Mouse (Mus musculus) heart, adult 9 months (tissue): ENCODE data around the gene Wfdc21.

Source experiments
- DNase-seq, 2 experiments: peaks; one replicate each; pipeline ENCODE4 v3.0.0; 2022; ENCODE audit warnings: low spot score in 2 of 2

The Wfdc21 gene

DNA sequence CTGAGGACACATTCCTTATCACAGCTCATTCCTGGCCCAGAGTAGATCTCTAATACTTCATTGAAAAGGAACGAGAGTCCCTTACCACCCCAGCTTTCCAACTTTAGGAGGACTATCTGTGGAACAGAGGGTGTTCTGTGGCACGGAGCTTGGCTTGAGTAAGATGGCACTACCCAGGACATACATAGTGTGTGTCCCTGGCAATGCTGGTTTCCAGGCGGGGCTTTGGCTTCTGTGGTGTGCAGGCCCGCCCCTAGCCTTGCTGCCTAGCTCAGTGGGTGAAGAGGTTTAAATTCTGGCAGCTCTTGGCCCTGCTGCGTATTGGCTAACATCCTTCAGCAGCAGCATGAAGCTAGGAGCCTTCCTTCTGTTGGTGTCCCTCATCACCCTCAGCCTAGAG, at the start of gene Wfdc21:
Gene Wfdc21 (plus strand): TSS at position 260 of the 400 bp plus-strand sequence.
- no peak for DNase-seq

DNA sequence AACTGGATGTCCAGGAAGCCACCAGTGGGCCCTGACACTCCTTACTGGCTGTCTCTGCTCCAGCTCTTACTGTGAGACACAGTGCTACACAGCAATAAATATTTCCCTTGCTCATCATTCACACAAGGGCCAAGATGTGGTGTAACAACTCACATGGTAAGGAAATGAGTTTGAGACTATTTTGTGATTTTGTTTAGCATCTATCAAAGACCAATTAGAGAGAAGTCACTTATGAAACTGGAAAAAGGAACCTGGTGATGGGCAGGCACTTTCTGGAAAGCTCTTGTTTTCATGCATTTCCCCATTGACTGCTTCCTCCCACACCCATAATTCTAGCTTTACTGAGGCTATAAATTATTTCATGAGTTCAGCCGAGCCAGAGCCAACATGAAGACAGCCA, 43.0 kb upstream of the Wfdc21 start, which contains the start of gene Wfdc17:
Gene Wfdc17 (plus strand): TSS at position 287 of the 400 bp plus-strand sequence.
- peak in 1 of 2 experiments; percentile 6 for DNase-seq

DNA sequence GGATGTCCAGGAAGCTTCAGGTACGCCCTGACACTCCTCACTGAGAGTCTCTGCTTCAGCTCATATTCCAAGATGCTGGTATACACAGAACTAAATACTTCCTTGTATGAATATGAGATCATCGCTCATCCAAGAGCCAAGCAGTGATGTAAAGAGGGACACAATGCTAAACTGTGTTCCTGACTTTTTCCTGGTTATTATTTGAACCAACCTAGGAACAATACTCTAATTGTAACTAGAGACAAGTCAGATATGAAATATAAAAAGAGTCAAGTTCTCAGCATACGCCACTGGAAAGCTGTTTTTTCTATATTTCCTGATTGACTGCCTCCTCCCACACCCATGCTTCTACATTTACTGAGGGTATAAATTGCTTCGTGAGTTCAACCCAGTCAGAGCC, 38.0 kb upstream of the Wfdc21 start, which contains the start of gene Wfdc18:
Gene Wfdc18 (plus strand): TSS at position 301 of the 400 bp plus-strand sequence.
- no peak for DNase-seq

DNA sequence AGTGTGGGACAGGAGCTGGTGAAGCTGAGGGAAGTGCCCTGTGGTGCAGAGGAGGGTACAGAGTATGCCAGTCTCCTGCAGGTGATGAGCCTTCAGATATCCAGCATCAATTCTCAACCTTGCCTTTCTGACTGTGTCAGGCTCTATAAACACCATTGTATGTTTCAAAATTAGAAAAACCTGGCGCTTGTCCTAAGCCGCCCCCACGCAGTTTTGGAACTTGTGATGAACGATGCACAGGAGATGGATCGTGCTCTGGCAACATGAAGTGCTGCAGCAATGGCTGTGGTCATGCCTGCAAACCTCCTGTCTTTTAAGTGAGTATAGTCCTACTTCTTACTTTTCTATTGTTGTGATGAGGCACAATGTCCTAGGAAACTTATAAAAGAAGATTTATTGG, 37.1 kb upstream of the Wfdc21 start:
- no peak for DNase-seq

DNA sequence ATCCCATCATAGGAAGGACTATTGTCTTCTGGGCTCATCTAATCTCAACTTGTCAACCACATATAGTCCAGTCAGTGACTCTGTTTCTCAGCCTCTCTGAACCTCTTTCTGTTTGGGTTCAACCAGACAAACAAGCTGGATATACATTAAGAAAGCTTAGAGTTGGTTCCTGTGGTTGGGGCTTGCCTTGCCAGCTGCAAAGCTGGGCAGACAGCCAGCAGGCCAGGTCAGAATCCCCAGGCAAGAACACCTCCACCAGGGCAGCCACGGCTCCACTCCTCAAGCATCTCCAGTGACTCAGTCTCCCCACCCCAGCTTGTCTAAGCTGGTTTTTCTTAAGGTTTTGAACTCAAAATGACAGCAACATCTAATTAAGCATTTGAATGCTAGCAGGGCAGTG, 34.1 kb upstream of the Wfdc21 start:
- no peak for DNase-seq

DNA sequence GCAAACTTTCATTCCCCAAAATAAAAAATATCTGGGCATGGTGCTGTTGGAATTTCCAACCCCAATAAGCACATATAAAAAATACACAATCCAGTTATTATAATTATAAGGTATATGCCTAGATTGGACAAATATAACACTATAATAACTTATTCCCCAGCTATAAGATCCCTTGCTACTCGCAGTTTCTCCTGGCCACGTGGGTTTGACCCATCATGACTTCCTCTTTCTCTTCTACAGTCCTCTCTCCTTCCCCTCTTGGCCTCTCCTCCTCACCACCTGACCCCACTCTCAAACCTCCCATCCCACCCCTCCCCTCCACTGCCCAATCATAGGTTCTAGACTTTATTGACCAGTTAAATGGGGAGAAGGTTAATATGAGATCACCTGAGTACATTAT, 32.8 kb upstream of the Wfdc21 start:
- no peak for DNase-seq

DNA sequence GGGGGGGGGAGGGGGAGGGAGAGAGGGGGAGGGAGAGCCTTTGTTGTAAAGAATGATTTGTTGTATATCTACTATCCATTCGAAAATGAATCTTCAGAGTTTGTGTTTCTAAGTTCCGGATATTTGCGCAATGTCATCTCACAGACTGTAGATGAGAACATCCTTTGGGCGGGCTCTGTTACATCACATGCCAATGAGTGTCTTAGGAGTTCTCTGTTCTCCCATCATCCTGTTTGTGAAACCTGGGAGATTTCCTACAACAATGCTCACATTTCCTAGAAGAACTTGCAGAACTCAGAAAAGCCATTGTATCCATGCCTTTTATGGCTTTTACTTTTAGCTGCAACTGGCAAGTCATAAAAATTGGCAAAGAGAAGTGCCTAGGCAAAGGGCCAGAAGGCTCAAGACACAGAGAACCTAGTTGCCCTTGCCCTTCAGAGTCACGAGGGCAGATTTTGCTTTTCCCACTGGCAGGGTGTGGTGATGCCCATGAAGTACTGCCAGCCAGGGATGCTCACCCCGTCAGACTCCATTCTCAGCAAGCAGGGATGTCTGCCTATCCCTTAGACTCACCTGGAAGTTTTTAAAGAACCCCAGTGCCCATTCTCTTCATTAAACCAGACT, 29.6 kb upstream of the Wfdc21 start:
- DNase-seq, result no peak

DNA sequence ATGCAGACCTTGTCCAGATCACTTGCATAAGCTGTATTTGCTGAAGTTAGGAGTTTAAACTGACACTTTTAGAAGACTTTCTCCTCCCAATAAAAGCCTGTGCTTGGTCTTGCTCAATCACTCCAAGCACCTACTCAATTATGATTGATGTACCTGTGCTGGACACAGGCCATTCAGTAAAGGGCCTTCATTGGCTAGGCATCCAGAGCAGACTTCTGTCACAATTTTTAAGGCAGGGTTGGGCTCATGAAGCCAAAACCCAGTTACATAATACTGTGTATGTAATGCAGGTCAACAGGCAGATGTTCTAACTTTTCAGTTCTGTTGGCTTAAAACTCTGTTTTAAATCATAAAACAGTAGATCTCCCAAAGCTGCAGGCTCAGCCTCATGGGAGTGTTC, 26.0 kb upstream of the Wfdc21 start:
- DNase-seq, result no peak

DNA sequence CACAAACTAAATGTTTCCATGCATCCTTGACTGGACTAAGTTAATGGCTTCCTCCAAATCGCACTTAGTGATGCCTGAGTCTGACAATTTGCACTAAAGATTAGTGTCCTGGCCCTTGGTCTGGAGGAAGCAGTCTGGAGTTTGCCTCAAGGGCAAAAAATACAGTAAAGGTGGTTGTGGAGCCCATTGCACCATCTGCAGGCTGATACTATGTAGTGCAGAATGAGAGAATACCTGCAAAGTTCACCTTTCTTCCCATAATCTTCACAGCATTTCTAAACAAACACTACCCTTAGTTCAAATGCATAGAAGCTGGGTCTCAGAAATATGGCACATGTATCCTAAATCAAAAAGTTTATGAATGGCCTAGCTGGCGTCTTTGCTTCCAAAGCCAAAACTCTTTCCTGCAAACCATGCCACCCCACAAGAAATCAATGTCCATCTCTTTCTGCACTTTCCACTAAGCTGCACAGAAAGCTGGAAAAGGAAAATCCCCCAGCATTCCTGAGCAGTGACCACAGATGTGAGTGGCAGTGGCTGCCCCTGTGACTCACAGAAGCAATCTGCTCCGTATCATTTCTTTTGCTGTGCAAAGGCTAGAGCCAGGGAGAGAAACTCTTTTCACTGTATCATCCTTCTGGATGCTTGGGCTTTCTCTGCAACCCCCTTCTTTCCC, 17.8 kb upstream of the Wfdc21 start:
- no peak for DNase-seq

DNA sequence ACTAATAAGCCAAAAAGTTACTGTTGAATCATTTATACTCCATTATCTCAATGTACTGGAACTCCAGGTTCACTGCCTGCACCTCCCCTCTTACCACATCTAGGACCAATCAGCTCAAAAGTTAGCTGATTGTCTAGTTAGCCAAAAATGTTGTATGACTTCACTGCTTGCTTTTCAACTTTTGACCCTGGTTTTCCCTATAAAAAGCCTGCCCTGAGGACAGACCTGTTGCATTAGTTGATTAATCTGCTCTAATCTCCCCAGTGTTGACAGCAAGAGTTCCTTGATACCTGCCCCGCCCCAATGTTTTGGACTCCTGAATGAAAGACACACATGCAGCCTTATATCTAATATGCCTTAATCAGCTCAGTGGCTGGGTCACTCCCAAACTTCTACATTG, 15.6 kb upstream of the Wfdc21 start:
- no peak for DNase-seq

DNA sequence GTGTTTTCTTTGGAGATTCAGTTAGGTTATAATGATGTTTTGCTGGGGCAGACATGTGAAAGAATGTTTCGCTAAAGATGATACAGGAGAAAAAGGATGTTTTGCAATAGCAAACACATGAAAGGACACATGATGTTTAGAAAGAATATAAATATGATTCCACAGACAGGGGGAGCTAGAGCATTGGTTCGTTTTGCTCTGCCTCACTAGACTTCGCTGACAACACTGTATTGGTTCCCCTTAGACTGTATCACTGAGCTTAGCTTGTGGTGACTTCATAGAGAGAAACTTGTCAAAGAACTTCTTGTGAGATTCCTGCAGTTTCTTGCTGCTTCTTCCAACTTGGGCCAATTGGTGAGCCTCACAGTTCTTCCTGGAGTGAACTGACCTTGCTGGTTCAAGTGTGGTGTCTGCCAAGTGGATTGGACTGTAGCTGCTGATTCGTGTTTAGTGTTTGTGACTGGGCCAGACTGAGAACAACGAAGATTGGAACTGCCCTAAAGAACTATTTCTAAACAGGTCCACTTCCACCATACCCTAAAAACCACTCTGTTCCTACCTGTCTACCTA, 13.6 kb upstream of the Wfdc21 start:
- no peak for DNase-seq

DNA sequence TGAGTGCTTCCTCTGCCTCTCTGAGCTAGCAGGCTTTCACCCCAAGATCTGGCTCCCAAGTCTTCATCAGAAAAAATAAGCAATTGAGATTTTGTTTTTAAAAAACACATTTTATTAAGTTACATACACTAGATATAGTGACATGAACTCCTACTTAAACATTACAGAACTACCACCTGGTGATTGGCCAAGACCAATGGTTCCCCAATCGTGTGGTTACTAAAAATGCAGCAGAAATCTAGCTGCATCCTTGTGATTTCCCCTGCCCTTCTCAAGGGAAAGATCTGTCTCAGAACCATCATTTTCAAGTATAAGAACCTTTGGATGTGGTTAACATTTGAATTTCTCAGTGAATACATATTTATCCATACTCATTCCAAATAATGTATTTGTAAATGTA, 12.5 kb upstream of the Wfdc21 start:
- DNase-seq, result no peak

DNA sequence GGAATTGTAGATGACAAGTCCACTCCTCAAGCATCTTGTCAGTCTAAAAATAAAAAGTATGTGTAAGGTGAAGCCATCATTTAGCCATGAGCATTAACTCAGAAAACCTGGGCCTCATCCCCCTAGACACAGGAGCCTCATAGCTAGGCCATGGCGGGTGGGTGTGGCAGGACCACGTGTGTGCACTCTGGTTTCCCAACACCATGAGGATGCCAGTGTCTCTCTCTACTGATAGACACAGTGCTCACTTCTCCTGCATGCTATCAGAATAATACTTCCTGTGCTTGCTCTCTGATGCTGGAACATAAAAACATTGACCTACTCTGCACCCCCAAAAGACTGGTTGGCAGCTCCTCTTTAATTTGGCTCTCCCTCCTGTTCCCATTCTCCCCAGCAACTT, 10.9 kb upstream of the Wfdc21 start:
- DNase-seq, result no peak

DNA sequence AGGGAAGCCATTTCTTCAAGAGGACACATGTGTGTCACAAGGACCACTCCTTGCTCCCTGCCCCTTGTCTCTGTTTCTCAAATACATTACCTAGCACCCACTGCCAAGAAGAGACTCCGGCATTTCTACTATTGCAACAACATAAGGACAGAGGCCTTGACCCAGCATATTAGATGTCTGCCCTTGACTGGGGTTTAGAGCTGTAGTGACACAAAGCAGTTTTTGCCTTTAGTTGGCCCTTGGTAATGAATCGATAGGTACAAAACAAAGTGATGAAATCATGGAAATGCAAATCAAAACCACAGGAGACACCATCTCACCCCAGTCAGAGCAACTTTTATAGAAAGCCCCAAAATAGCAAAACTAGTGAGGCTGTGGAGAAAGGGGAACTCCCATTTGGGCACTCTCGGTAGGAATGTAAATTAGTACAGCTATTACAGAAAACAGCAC, 9.6 kb upstream of the Wfdc21 start:
- peak in 1 of 2 experiments; percentile 30 for DNase-seq

DNA sequence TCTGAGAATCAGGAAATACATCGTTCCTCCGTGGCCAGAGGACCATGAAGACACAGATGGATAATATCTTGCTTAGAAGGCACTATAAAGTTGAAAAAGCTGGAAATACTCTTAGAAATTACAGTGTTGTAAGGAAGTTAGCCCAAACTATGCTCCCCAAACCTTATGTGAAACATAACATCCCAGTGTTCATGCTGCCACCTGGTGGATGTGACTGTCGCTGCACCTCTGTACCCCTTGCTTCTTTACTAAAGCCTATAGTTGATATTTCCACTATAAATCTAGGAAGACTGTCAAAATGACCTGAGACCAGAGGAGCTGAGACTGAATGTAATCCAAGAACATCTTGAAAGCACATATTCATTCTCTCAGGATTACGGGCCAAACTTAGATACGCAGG, 7.5 kb upstream of the Wfdc21 start:
- DNase-seq, result peak; percentile 38 to 62

DNA sequence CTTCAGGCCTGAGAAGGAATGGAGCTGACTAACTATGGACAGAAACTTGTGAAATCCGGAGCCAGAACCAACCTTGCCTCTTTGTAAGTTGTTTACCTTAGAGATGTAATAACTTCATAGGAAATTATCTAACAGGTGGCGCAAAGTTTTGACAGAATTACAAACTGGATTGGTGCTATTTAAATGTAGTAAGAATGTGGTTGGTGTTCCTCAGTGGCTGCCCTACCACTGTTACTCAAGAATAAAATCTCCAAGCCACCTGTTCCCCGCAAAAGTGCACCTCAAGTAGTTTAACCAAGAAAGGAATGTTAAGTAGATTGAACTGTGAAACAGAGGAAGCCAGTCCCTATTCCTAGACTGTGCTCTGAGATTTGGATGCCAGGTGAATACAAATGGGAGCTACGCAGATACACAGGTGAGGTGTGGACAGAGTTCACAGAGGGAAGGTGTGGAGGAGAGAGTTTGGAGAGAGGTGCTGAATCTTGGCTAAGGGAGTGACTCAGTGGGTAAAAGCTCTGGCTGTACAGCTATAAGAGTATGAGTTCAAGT, 6.2 kb upstream of the Wfdc21 start:
- DNase-seq, result no peak

DNA sequence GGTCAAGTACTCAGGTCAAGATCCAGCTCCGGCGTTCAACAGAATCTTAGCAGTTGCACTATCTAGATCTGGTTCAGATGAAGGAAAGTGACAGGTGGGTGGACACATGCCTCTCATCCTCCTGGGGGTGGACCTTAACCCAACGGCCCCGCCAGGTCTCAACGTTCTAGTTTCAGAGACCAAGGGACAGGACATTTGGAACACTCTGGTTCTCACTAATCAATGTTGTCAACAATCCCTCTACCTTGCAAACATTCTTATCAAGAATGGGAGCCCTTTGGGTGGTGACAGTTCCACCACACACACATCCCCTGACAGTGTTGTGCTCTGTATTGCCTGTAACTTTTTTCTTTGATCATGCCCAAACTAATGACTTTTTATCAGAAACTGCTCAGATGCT, 4.9 kb upstream of the Wfdc21 start:
- DNase-seq, result no peak

DNA sequence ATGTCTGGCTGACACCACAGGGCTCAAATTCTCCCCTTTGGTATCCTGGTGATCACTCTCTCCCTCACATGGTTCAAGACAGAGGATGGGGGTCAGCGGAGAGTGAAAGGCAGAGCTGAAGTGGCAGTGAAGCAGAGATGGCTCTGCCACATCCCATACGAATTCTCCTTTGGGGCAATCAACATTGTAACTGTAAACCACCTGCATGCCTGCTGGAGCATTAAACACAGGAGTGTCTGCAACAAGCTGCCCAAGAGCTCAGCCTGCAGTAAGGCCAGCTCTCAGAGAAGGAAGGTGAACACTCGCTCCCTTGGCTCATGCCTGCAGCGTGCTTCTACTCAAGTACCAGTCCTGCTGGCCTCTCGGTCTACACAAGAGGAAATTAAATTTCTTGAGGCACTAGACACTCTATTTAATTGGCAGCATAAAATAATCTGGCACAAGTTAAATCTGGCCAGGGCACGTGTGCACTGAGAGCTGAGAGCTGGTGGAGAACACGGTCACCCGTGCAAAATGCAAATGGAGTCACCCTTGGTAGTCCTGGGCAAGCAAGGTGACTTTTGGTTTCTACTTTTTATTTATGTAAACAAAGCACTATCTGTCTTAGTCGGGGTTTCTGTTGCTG, 3.9 kb upstream of the Wfdc21 start:
- DNase-seq, result no peak

DNA sequence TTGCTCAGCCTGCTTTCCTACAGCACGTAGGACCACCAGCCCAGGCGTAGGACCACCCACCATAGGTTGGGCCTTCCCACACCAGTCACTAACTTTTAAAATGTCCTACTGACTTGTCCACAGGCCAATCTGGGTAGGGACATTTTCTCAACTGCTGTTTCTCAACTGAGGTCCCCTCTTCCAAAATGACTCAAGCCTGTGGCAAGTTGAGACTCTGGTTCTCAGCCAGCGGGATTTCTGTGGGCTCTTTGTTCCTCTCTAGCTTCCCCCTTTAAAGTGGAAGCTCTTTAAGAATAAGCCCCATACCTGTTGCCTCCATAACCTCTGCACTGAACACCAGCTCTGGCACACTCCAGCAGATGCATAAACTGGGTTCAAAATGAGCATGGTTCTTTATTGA, 3.2 kb upstream of the Wfdc21 start:
- DNase-seq, result no peak

DNA sequence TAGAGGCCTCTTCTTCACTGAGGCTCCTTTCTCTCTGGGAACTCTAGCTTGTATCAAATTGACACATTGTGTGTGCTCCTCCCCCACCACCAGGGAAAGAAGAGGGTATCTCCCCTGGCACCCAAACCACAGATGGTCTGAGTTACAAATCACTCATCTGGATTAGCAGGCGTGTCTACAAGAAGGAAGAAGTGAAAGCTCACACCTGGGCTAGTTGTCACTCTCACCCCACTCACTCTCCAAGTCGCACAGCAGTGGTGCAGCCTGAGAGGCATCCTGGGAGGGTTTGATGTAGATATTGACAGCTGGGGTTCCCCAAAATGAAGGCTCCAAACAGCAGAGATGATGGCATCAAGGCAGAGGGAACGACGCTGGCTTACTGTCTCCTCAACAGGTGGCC, 588 bp upstream of the Wfdc21 start:
- peak in 1 of 2 experiments; percentile 11 for DNase-seq

DNA sequence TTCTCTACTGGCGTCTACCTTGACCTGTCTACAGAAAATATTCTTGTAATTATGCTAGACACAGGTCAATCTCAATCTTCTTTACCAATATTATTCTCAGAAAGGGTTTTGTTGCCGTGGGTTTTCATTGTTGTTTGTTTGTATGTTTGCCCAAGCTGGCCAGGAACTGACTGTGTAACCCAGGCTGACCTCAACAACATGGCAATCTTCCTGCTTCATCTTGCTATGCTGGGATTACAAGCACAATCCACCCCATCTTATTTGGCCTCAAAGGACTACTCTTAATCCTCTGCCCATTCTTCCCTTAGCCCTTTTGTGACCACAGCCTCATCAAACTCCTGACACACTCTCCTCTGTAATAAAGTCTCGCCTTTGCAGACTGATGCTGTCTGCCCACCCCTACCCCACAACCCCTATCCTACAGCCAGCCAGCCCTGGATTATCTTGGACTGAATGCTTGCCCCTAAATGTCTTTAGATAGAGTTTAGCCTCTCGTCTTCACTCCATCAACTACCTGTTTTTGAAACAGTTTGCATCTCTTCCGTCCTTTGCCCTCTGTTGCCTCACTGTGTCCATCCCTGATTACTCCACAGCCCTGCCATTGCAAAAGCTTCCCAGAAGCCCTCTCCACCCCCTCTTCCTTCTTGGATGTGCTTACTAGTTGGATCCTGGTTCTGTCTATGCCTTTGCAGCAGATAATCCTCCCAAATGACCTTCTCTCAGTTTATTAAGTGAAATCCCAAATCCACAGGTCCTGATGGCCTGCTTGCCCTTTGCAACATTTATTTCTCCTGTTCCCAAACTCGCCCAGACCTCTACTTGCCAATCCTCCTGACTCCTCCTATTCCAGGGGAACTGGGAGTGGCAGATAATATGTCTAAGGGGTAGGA, 881 bp downstream of the Wfdc21 start:
- DNase-seq, result no peak
